Mouse (Mus musculus) lung, postnatal 25 days (tissue): Measurements from ENCODE around the gene Pts.
A peak's percentile ranks its signal among the peaks of the same experiment; 100 is the strongest.

ENCODE experiments used
- DNase-seq: peaks from one replicate; pipeline ENCODE4 v3.0.0; 2022; ENCODE audit warnings: low spot score

Pts gene

GRCm38 (mm10) chr9:50490836-50491235 lies 37.7 kb downstream of the Pts start:
- no peak for DNase-seq

GRCm38 (mm10) chr9:50485521-50485920 lies 43.0 kb downstream of the Pts start:
- DNase-seq: no peak

- DNase-seq: no peak
These were observed 45.8 kb downstream of the Pts start for GRCm38 (mm10) chr9:50482743-50483142.

GRCm38 (mm10) chr9:50479476-50479875 lies 49.0 kb downstream of the Pts start:
- no peak for DNase-seq

DNA sequence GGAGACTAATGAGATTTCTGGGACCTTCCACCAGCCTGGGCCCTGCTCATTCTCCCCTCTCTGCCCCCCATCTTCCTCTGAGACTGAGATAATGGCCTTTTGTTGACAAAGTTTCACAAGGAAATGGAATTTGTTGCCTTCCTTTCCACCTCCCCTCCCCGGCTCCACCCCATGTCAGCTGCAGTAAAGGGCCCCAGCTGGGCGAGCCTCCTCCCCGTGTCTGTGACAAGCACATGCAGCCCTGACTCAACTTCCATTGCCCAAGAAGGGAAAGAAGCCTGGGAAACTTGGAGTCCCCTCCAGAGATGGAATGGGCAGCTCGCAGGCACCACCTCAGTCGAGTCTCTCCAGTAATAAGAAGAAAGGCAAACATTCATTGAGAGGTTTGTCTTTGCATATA lies 49.7 kb downstream of the Pts start:
- DNase-seq: peak; percentile 53

GRCm38 (mm10) chr9:50477270-50477669 lies 51.3 kb downstream of the Pts start:
- DNase-seq: no peak

DNA sequence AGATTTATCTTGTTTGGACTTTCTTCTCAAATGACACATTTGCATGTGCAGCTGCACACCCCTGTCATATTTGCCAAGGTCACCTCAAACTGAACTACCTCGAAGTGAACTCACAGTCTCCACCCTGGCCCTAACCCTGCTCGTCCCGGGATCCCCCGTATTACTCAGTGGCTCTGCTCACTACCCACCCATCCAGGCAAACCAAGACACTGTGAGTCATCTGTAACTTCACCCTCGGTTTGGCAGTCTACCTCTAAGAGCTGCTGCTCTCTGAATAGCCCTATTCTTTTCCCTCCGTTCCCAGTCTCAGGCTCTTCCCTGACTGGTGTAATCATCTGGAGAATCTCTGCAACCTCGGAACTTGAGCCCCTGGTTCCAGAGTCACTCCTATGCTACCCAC lies 51.9 kb downstream of the Pts start:
- DNase-seq: no peak

DNA sequence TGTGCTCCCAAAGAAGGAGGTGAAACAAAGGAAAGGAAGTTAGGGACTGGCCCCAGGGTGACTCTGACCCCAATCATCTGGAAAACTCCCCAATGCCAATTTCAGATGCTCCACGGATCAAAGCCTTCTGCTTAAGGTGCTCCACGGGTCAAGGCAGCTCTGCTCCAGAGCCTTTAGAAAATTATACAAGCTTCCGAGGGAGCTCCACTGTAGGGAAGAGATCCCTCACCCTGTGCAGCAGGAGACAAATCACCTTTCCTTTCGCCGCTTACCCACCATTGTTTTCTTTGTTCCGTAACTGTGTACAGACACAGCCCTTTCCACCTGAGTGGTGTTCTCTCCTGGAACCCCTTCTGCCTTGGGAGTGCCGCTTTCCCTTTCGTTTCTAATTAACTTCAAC lies 52.8 kb downstream of the Pts start:
- no peak for DNase-seq

- DNase-seq: no peak
These were observed 53.2 kb downstream of the Pts start for GRCm38 (mm10) chr9:50475318-50475717.
